Mouse (Mus musculus): ENCODE results near the gene Tubb2b.

The Tubb2b gene

GRCm38 (mm10) chr13:34119406-34119805 is 10.9 kb downstream of the Tubb2b start:
- no peak for TF ChIP-seq CTCF (conservative IDR thresholded peaks at IDR 0.05; ENCODE audit: low read length)
- TF ChIP-seq POU5F1 (IDR thresholded peaks at IDR 0.05; ENCODE audit: borderline replicate concordance, low read length) = no peak
- TF ChIP-seq NANOG (IDR thresholded peaks at IDR 0.05; ENCODE audit: borderline replicate concordance, low read length) = no peak
- peaks cover 31% of the 10 kb centered on the region for H3K4me1 ChIP-seq (replicated peaks; ENCODE audit: low read depth, low read length)
- no peak overlapping the region for H3K4me3 ChIP-seq (replicated peaks; ENCODE audit: low read length)
- peaks cover 31% of the 10 kb centered on the region for H3K9me3 ChIP-seq (ENCODE audit: low read length)
- peaks cover 64% of the 10 kb centered on the region for H3K36me3 ChIP-seq (ENCODE audit: insufficient read depth, low read length)
- no peaks in the 10 kb centered on the region for H3K27me3 ChIP-seq (ENCODE audit: insufficient read depth, low read length)

DNA sequence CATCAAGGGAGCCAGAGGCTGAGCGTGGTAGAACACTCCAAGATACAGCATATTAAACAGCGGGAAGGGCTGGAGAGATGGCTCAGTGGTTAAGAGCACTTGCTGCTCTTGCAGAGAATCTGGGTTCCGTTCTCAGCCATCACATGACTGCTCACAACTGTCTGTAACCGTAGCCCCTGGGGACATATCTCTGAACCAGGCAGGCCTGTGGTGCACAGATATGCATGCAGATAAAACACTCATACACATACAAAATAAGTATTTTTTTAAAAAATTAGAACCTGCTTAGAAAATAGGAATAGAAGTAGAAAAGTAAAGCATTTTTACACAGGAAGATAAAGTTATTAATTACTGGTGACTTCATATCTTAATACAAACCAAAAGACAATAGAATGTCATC is 11.4 kb downstream of the Tubb2b start:
- H3K4me3 ChIP-seq (replicated peaks; ENCODE audit: low read length) = no peak overlapping the region
- TF ChIP-seq CTCF (conservative IDR thresholded peaks at IDR 0.05; ENCODE audit: low read length) (no peak), POU5F1 (IDR thresholded peaks at IDR 0.05; ENCODE audit: borderline replicate concordance, low read length) (no peak)
- no peaks in the 10 kb centered on the region for H3K27me3 ChIP-seq (ENCODE audit: insufficient read depth, low read length)
- peaks cover 33% of the 10 kb centered on the region for H3K4me1 ChIP-seq (replicated peaks; ENCODE audit: low read depth, low read length)
- peaks cover 25% of the 10 kb centered on the region for H3K9me3 ChIP-seq (ENCODE audit: low read length)
- peaks cover 64% of the 10 kb centered on the region for H3K36me3 ChIP-seq (ENCODE audit: insufficient read depth, low read length)

DNA sequence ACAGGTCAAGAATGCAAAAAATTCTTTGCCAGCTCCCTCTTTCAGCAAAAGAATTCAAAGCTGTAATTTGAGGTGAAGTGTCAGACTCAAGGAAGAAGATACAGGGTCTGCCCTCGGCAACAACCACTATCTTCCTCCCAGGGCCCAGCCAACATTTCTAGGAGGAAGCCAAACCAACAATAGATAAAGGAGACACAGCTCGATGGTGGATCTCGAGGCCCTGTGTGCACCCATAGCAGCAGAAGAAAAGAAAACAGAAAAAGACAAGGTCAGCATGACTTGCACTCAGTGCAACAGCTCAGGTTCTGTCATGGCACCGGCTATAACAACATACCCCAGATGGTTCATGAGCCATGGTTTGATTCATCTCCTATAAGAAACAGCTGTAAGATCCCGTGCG is 13.8 kb downstream of the Tubb2b start:
- TF ChIP-seq POU5F1 (IDR thresholded peaks at IDR 0.05; ENCODE audit: borderline replicate concordance, low read length) (no peak), NANOG (IDR thresholded peaks at IDR 0.05; ENCODE audit: borderline replicate concordance, low read length) (no peak), CTCF (conservative IDR thresholded peaks at IDR 0.05; ENCODE audit: low read length) (no peak)
- peaks cover 51% of the 10 kb centered on the region for H3K36me3 ChIP-seq (ENCODE audit: insufficient read depth, low read length)
- H3K4me3 ChIP-seq (replicated peaks; ENCODE audit: low read length) = no peak overlapping the region
- H3K4me1 ChIP-seq (replicated peaks; ENCODE audit: low read depth, low read length) = peaks cover 52% of the 10 kb centered on the region
- H3K9me3 ChIP-seq (ENCODE audit: low read length) = peaks cover 3% of the 10 kb centered on the region; the same call in 1 of the 2 replicates
- no peaks in the 10 kb centered on the region for H3K27me3 ChIP-seq (ENCODE audit: insufficient read depth, low read length)

GRCm38 (mm10) chr13:34114654-34115053 is 15.6 kb downstream of the Tubb2b start:
- H3K9me3 ChIP-seq (ENCODE audit: low read length) = no peaks in the 10 kb centered on the region
- peaks cover 41% of the 10 kb centered on the region for H3K36me3 ChIP-seq (ENCODE audit: insufficient read depth, low read length)
- TF ChIP-seq NANOG (IDR thresholded peaks at IDR 0.05; ENCODE audit: borderline replicate concordance, low read length) (no peak), CTCF (conservative IDR thresholded peaks at IDR 0.05; ENCODE audit: low read length) (no peak), POU5F1 (IDR thresholded peaks at IDR 0.05; ENCODE audit: borderline replicate concordance, low read length) (no peak)
- peaks cover 70% of the 10 kb centered on the region for H3K4me1 ChIP-seq (replicated peaks; ENCODE audit: low read depth, low read length)
- H3K4me3 ChIP-seq (replicated peaks; ENCODE audit: low read length) = no peak overlapping the region
- H3K27me3 ChIP-seq (ENCODE audit: insufficient read depth, low read length) = no peaks in the 10 kb centered on the region

- Histone ChIP-seq H3K4me3 (replicated peaks; ENCODE audit: low read length) (no peak overlapping the region), H3K9me3 (ENCODE audit: low read length) (no peaks in the 10 kb centered on the region), H3K27me3 (ENCODE audit: insufficient read depth, low read length) (no peaks in the 10 kb centered on the region), H3K36me3 (ENCODE audit: insufficient read depth, low read length) (peaks cover 41% of the 10 kb centered on the region), H3K4me1 (replicated peaks; ENCODE audit: low read depth, low read length) (peaks cover 76% of the 10 kb centered on the region)
- TF ChIP-seq POU5F1 (IDR thresholded peaks at IDR 0.05; ENCODE audit: borderline replicate concordance, low read length) (no peak), NANOG (IDR thresholded peaks at IDR 0.05; ENCODE audit: borderline replicate concordance, low read length) (no peak), CTCF (conservative IDR thresholded peaks at IDR 0.05; ENCODE audit: low read length) (no peak)
These were observed 17.2 kb downstream of the Tubb2b start for GRCm38 (mm10) chr13:34113086-34113485.

DNA sequence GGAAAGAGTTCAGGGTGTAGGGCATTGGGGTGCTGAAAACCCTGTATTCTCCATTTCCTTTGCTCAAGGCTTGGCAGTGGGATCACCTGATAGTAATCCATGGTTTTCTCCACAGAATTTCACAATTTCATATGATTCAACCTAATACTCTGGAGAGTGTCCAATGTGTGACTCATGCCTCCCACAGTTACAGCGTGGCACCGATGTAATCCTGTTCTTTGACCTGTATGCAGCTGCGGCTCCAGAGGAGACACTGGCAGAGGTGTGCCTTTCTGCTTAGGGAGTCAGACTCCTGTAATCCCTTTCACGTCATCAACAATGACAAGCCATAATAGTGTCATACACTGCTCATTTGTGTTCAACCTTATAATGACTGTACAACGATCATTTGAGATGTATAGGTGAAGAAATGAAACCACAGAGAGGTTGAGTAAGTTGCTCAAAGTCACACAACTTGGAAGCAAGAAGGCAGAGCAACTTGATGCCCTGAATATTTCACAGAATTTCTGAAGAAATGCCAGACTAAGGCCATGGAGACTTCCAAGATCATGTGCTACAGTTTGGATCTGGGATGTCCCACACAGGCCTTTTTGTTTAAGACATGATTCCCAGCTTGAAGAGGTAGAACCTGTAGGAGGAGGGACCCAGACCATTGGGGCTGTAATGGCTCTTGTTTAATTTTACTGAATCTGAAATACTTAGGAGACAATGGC is 17.7 kb downstream of the Tubb2b start:
- TF ChIP-seq CTCF (conservative IDR thresholded peaks at IDR 0.05; ENCODE audit: low read length) (no peak), NANOG (IDR thresholded peaks at IDR 0.05; ENCODE audit: borderline replicate concordance, low read length) (no peak), POU5F1 (IDR thresholded peaks at IDR 0.05; ENCODE audit: borderline replicate concordance, low read length) (no peak)
- Histone ChIP-seq H3K4me3 (replicated peaks; ENCODE audit: low read length) (no peak overlapping the region), H3K4me1 (replicated peaks; ENCODE audit: low read depth, low read length) (peaks cover 81% of the 10 kb centered on the region), H3K27me3 (ENCODE audit: insufficient read depth, low read length) (no peaks in the 10 kb centered on the region), H3K36me3 (ENCODE audit: insufficient read depth, low read length) (peaks cover 41% of the 10 kb centered on the region), H3K9me3 (ENCODE audit: low read length) (no peaks in the 10 kb centered on the region)

DNA sequence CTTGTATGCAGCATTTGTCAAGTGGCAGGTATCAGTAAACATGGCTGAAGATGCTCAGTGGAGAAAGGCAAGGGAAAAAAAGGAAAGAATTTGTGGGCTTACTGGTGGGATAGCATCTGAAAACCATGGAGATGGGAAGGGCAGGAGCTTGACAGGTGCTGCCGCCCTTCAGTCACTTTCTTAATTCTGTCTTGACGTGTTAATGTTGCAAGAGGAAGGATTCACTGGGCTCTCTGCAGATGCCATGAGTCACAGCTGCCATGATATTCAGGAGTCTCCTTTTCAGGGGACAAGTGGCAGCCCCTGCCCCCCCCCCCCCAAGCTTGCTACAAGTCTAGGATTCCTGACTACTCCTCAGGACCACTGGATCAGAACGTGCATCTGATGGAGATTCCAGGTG is 18.4 kb downstream of the Tubb2b start:
- H3K36me3 ChIP-seq (ENCODE audit: insufficient read depth, low read length) = peaks cover 41% of the 10 kb centered on the region
- H3K9me3 ChIP-seq (ENCODE audit: low read length) = no peaks in the 10 kb centered on the region
- TF ChIP-seq NANOG (IDR thresholded peaks at IDR 0.05; ENCODE audit: borderline replicate concordance, low read length) = no peak
- TF ChIP-seq CTCF (conservative IDR thresholded peaks at IDR 0.05; ENCODE audit: low read length) = no peak
- TF ChIP-seq POU5F1 (IDR thresholded peaks at IDR 0.05; ENCODE audit: borderline replicate concordance, low read length) = no peak
- H3K4me3 ChIP-seq (replicated peaks; ENCODE audit: low read length) = no peak overlapping the region
- peaks cover 86% of the 10 kb centered on the region for H3K4me1 ChIP-seq (replicated peaks; ENCODE audit: low read depth, low read length)
- no peaks in the 10 kb centered on the region for H3K27me3 ChIP-seq (ENCODE audit: insufficient read depth, low read length)

- H3K27me3 ChIP-seq (ENCODE audit: insufficient read depth, low read length) = no peaks in the 10 kb centered on the region
- 0 out of 2 replicates have a peak overlapping the region, but pooled peaks have one; percentile 27 for H3K4me3 ChIP-seq (replicated peaks; ENCODE audit: low read length)
- TF ChIP-seq NANOG (IDR thresholded peaks at IDR 0.05; ENCODE audit: borderline replicate concordance, low read length) (no peak), POU5F1 (IDR thresholded peaks at IDR 0.05; ENCODE audit: borderline replicate concordance, low read length) (no peak), CTCF (conservative IDR thresholded peaks at IDR 0.05; ENCODE audit: low read length) (no peak)
- peaks cover 88% of the 10 kb centered on the region for H3K4me1 ChIP-seq (replicated peaks; ENCODE audit: low read depth, low read length)
- H3K36me3 ChIP-seq (ENCODE audit: insufficient read depth, low read length) = peaks cover 33% of the 10 kb centered on the region
- H3K9me3 ChIP-seq (ENCODE audit: low read length) = no peaks in the 10 kb centered on the region
These were observed 19.2 kb downstream of the Tubb2b start for GRCm38 (mm10) chr13:34111019-34111418.

DNA sequence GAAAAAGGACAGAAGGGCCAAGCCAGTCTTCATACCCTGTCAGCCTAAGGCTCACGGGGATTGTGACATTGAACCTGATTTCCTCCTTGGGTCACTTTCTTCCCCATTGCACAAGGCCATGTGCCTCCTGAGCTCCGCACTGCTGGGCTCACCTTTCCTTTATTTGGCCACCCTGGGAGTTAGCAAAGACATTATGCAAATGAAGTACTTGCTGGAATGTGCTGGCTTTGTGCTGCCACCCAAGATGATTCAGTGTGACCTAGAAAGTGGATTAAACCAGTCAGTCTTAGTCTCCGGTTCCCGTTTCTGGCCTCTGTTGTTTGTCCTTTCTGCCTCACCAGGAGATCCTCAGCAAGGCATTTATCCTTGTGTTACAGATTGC is 20.6 kb downstream of the Tubb2b start:
- Histone ChIP-seq H3K27me3 (ENCODE audit: insufficient read depth, low read length) (no peaks in the 10 kb centered on the region), H3K9me3 (ENCODE audit: low read length) (no peaks in the 10 kb centered on the region), H3K36me3 (ENCODE audit: insufficient read depth, low read length) (peaks cover 21% of the 10 kb centered on the region), H3K4me1 (replicated peaks; ENCODE audit: low read depth, low read length) (peaks cover 76% of the 10 kb centered on the region), H3K4me3 (replicated peaks; ENCODE audit: low read length) (peak overlapping the region; percentile 35)
- peak; percentile 90 for TF ChIP-seq POU5F1 (IDR thresholded peaks at IDR 0.05; ENCODE audit: borderline replicate concordance, low read length)
- peak; percentile 90 for TF ChIP-seq NANOG (IDR thresholded peaks at IDR 0.05; ENCODE audit: borderline replicate concordance, low read length)
- TF ChIP-seq CTCF (conservative IDR thresholded peaks at IDR 0.05; ENCODE audit: low read length) = no peak
